Mouse (Mus musculus): Measurements from ENCODE around the gene Slc1a1.

- TF ChIP-seq TAL1 (IDR thresholded peaks at IDR 0.05; ENCODE audit: low read length) (no peak), GATA1 (IDR thresholded peaks at IDR 0.05; ENCODE audit: low read length) (no peak)
These were observed 112.5 kb downstream of the Slc1a1 start for GRCm38 (mm10) chr19:28947311-28947710.

All from erythroblast, embryonic 14.5 days (primary cell).